Mouse (Mus musculus) liver, adult 2 months (tissue): ENCODE results near the gene Eml5. TPM values are rescaled to one million over a fixed set of nuclear protein-coding genes. Genes with fewer than 3 reads are reported as not detected.

Source experiments
- DNase-seq: peaks from one replicate; pipeline ENCODE4 v3.0.0-alpha.2; 2011; ENCODE audit warnings: low read depth, low spot score; ENCODE audit errors: extremely low read depth
- H3K27ac ChIP-seq: fragments of 200-500 bp; replicated peaks from 2 replicates; pipeline ENCODE4 v1.5.1; 2012; ENCODE audit warnings: low read depth, mild to moderate bottlenecking, control low read depth, inconsistent platforms, low read length; ENCODE audit not compliant: insufficient read depth
- H3K27me3 ChIP-seq: fragments of 200-500 bp; 2 replicates; pipeline ENCODE4 v1.6.1; 2012; ENCODE audit warnings: mild to moderate bottlenecking, moderate library complexity, low read length, inconsistent platforms; ENCODE audit not compliant: control insufficient read depth, insufficient read depth
- H3K36me3 ChIP-seq: fragments of 200-500 bp; 2 replicates; pipeline ENCODE4 v1.6.1; 2012; ENCODE audit warnings: low read length, inconsistent platforms; ENCODE audit not compliant: control insufficient read depth, insufficient read depth
- H3K4me1 ChIP-seq: fragments of 200-500 bp; 2 replicates; pipeline ENCODE4 v1.6.1; 2011; ENCODE audit warnings: low read length; ENCODE audit not compliant: control insufficient read depth, insufficient read depth
- H3K4me3 ChIP-seq: fragments of 200-500 bp; 2 replicates; pipeline ENCODE4 v1.5.1; 2011; ENCODE audit warnings: low read depth, mild to moderate bottlenecking, control low read depth, low read length, moderate library complexity; ENCODE audit not compliant: insufficient read depth
- H3K79me2 ChIP-seq: fragments of 200-500 bp; 2 replicates; pipeline ENCODE4 v1.6.1; 2012; ENCODE audit warnings: inconsistent platforms, mild to moderate bottlenecking, low read length, moderate library complexity; ENCODE audit not compliant: control insufficient read depth, insufficient read depth
- H3K9ac ChIP-seq: fragments of 200-500 bp; 2 replicates; pipeline ENCODE4 v1.6.1; 2012; ENCODE audit warnings: low read depth, mild to moderate bottlenecking, control low read depth, inconsistent platforms, low read length
- CTCF ChIP-seq: fragments of 200-500 bp; IDR thresholded peaks from 2 replicates; pipeline ENCODE4 v1.5.1; 2011; ENCODE audit warnings: low read depth, low read length, control low read depth
- POLR2A ChIP-seq: fragments of 200-500 bp; IDR thresholded peaks from 2 replicates; pipeline ENCODE4 v1.6.1; 2011; ENCODE audit warnings: low read length, control low read depth; ENCODE audit not compliant: insufficient read depth; ENCODE audit errors: extremely low read depth
- WGBS: fragments of 180-500 bp; shearing (Covaris S2); methylation state at CpG from one replicate; pipeline ENCODE4 v1.1.7; 2018; 5-methylcytosine and 5-hydroxymethylcytosine counted together
- polyA plus RNA-seq: library from polyadenylated mRNA; depleted of rRNA; stranded (reverse); fragments of >200 nt; gene quantifications from 2 replicates; pipeline ENCODE4 v1.2.3, GENCODE M21; 2012
- total RNA-seq: library from RNA; depleted of rRNA; stranded (reverse); fragments of >200 nt; gene quantifications from 2 replicates; pipeline ENCODE4 v1.2.3, GENCODE M21; 2014

Gene Eml5
- total and polyA plus RNA-seq, 2 experiments: 1.7 to 4.3 TPM

GRCm38 (mm10) chr12:98800334-98800733 is 101.0 kb downstream of the Eml5 start:
- DNase-seq: no peak
- Histone ChIP-seq H3K27me3 (no peaks in the 10 kb centered on the region), H3K4me3 (no peak overlapping the region), H3K9ac (no peak overlapping the region), H3K27ac (no peak overlapping the region), H3K79me2 (no peaks in the 10 kb centered on the region), H3K4me1 (no peaks in the 10 kb centered on the region; the same call in 1 of the 2 replicates), H3K36me3 (peaks cover 11% of the 10 kb centered on the region; the same call in 1 of the 2 replicates)
- WGBS: 89% methylated on average over 5 of the region's 5 CpGs
- TF ChIP-seq POLR2A (no peak), CTCF (no peak)

- H3K27ac ChIP-seq: no peak overlapping the region
- peaks cover 34% of the 10 kb centered on the region for H3K36me3 ChIP-seq
- H3K4me1 ChIP-seq: no peaks in the 10 kb centered on the region; the same call in 1 of the 2 replicates
- 97% methylated on average over 3 of the region's 3 CpGs for WGBS
- no peaks in the 10 kb centered on the region for H3K27me3 ChIP-seq
- H3K4me3 ChIP-seq: no peak overlapping the region
- DNase-seq: no peak
- no peak overlapping the region for H3K9ac ChIP-seq
- no peaks in the 10 kb centered on the region for H3K79me2 ChIP-seq
- no peak for TF ChIP-seq POLR2A
- TF ChIP-seq CTCF: no peak
These were observed 105.5 kb downstream of the Eml5 start for GRCm38 (mm10) chr12:98795731-98796318.

GRCm38 (mm10) chr12:98784251-98784650 is 117.0 kb downstream of the Eml5 start:
- TF ChIP-seq POLR2A (no peak), CTCF (no peak)
- Histone ChIP-seq H3K9ac (no peak overlapping the region), H3K4me3 (no peak overlapping the region), H3K27me3 (no peaks in the 10 kb centered on the region), H3K36me3 (peaks cover 72% of the 10 kb centered on the region), H3K27ac (no peak overlapping the region), H3K4me1 (no peaks in the 10 kb centered on the region), H3K79me2 (no peaks in the 10 kb centered on the region; the same call in 1 of the 2 replicates)
- WGBS: 97% methylated on average over 1 of the region's 1 CpGs
- no peak for DNase-seq

- peak; percentile 50; the same call in 1 of the 2 replicates for TF ChIP-seq CTCF
- TF ChIP-seq POLR2A: no peak
- H3K36me3 ChIP-seq: peaks cover 60% of the 10 kb centered on the region
- H3K9ac ChIP-seq: no peak overlapping the region
- peak; percentile 24 for DNase-seq
- no peaks in the 10 kb centered on the region for H3K27me3 ChIP-seq
- no peak overlapping the region for H3K4me3 ChIP-seq
- no peaks in the 10 kb centered on the region; the same call in 1 of the 2 replicates for H3K79me2 ChIP-seq
- no peaks in the 10 kb centered on the region for H3K4me1 ChIP-seq
- no peak overlapping the region for H3K27ac ChIP-seq
- WGBS: 76% methylated on average over 4 of the region's 4 CpGs
These were observed 122.1 kb downstream of the Eml5 start for GRCm38 (mm10) chr12:98779148-98779547.

GRCm38 (mm10) chr12:98777509-98777908 is 123.8 kb downstream of the Eml5 start:
- TF ChIP-seq POLR2A (no peak), CTCF (no peak)
- WGBS: 77% methylated on average over 3 of the region's 3 CpGs
- Histone ChIP-seq H3K79me2 (no peaks in the 10 kb centered on the region; the same call in 1 of the 2 replicates), H3K9ac (no peak overlapping the region), H3K36me3 (peaks cover 55% of the 10 kb centered on the region), H3K4me3 (no peak overlapping the region), H3K27me3 (no peaks in the 10 kb centered on the region), H3K4me1 (no peaks in the 10 kb centered on the region), H3K27ac (no peak overlapping the region)
- DNase-seq: no peak

- Histone ChIP-seq H3K4me1 (peaks cover 3% of the 10 kb centered on the region; the same call in 1 of the 2 replicates), H3K79me2 (no peaks in the 10 kb centered on the region), H3K36me3 (peaks cover 58% of the 10 kb centered on the region), H3K9ac (no peak overlapping the region), H3K4me3 (no peak overlapping the region), H3K27ac (no peak overlapping the region), H3K27me3 (no peaks in the 10 kb centered on the region)
- no peak for DNase-seq
- 76% methylated on average over 2 of the region's 2 CpGs for WGBS
- TF ChIP-seq CTCF: no peak
- no peak for TF ChIP-seq POLR2A
These were observed 135.0 kb downstream of the Eml5 start for GRCm38 (mm10) chr12:98766241-98766640.
